Mouse (Mus musculus): ENCODE results near the gene Tef. TPM values are rescaled to one million over a fixed set of nuclear protein-coding genes. Genes with fewer than 3 reads are reported as not detected.

The Tef gene
- polyA plus RNA-seq (2015; fragmentation: Nextera tagmentation; extraction: Ambion mirVana), result 25.7 and 28.9 TPM in 2 replicates

- WGBS, result 22% methylated on average over 19 of the region's 19 CpGs
- Histone ChIP-seq H3K4me2 (replicated peaks; ENCODE audit: low read depth, low read length) (peak within 1 kb of the TSS; percentile 60), H3K27me3 (ENCODE audit: insufficient read depth, low read length) (no peaks in the 10 kb centered on the region), H3K9me3 (ENCODE audit: low read length) (no peaks in the 10 kb centered on the region), H3K4me1 (ENCODE audit: insufficient read depth, low read length) (peaks cover 40% of the 10 kb centered on the region), H3K27ac (ENCODE audit: low read length) (peak within 1 kb of the TSS; percentile 77), H3K9ac (replicated peaks; ENCODE audit: low read length) (peak within 1 kb of the TSS; percentile 61), H3K36me3 (ENCODE audit: insufficient read depth, low read length) (no peaks in the 10 kb centered on the region), H3K4me3 (ENCODE audit: low read length) (peak within 1 kb of the TSS; percentile 41)
- ATAC-seq (ENCODE audit: low FRiP score, low TSS enrichment), result peak; percentile 98
Measured at GRCm38 (mm10) chr15:81802001-81802890, at the start of gene Tef. TSS of gene Tef (plus strand) at chr15:81802421.

DNA sequence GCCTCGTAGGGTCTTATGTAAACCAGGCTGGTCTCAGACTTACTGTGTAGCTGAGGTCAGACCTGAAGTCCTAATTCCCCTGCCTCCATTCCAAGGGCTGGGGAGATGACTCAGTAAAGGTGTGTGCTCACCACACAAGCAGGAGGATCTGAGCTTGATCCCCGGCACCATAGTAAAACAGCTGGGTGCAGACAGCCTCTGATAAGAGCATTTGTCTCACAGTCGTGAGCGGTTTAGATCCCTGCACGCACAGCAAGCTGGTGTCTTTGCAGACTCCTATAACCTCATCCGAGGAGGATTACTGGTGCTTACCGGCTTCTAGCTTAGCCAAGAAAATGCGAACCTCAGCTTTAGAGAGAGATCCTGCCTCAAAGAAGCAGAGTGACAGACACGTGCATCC is 48.6 kb upstream of the Tef start:
- H3K9me3 ChIP-seq (ENCODE audit: low read length), result no peaks in the 10 kb centered on the region
- peaks cover 22% of the 10 kb centered on the region for H3K4me1 ChIP-seq (ENCODE audit: insufficient read depth, low read length)
- no peak for ATAC-seq (ENCODE audit: low FRiP score, low TSS enrichment)
- H3K4me3 ChIP-seq (ENCODE audit: low read length), result no peak overlapping the region
- no peaks in the 10 kb centered on the region for H3K27me3 ChIP-seq (ENCODE audit: insufficient read depth, low read length)
- H3K9ac ChIP-seq (replicated peaks; ENCODE audit: low read length), result no peak overlapping the region
- no peaks in the 10 kb centered on the region; the same call in 1 of the 2 replicates for H3K36me3 ChIP-seq (ENCODE audit: insufficient read depth, low read length)
- no peak overlapping the region for H3K4me2 ChIP-seq (replicated peaks; ENCODE audit: low read depth, low read length)
- WGBS, result 93% methylated on average over 9 of the region's 9 CpGs
- H3K27ac ChIP-seq (ENCODE audit: low read length), result no peak overlapping the region

GRCm38 (mm10) chr15:81758701-81759100 is 43.5 kb upstream of the Tef start:
- ATAC-seq (ENCODE audit: low FRiP score, low TSS enrichment), result no peak
- Histone ChIP-seq H3K4me3 (ENCODE audit: low read length) (no peak overlapping the region), H3K4me1 (ENCODE audit: insufficient read depth, low read length) (peaks cover 3% of the 10 kb centered on the region; the same call in 1 of the 2 replicates), H3K9me3 (ENCODE audit: low read length) (no peaks in the 10 kb centered on the region), H3K27ac (ENCODE audit: low read length) (no peak overlapping the region), H3K27me3 (ENCODE audit: insufficient read depth, low read length) (no peaks in the 10 kb centered on the region), H3K36me3 (ENCODE audit: insufficient read depth, low read length) (peaks cover 8% of the 10 kb centered on the region; the same call in 1 of the 2 replicates), H3K9ac (replicated peaks; ENCODE audit: low read length) (no peak overlapping the region), H3K4me2 (replicated peaks; ENCODE audit: low read depth, low read length) (no peak overlapping the region)
- WGBS, result 78% methylated on average over 5 of the region's 5 CpGs

DNA sequence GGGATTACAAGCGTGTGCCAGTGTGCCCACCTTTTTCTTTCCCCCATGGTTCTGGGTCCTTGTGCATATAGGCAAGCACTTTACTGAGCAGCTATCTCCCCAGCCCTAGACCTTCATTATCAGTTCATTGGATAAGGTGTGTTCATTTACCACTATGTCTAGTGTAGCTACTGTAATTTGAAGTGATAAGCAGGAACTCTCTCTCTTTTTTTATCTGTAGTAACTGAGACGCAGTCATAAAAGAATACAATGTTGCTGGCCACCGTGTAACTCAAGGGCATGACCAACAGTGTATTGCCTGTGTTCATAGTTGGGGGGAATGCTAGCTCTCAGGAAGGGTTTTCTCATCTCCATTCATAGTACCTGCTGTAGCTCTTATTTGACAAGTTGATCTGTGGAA is 42.7 kb upstream of the Tef start:
- no peak for ATAC-seq (ENCODE audit: low FRiP score, low TSS enrichment)
- H3K4me1 ChIP-seq (ENCODE audit: insufficient read depth, low read length), result peaks cover 3% of the 10 kb centered on the region; the same call in 1 of the 2 replicates
- H3K4me3 ChIP-seq (ENCODE audit: low read length), result no peak overlapping the region
- no peaks in the 10 kb centered on the region for H3K9me3 ChIP-seq (ENCODE audit: low read length)
- 93% methylated on average over 3 of the region's 3 CpGs for WGBS
- H3K4me2 ChIP-seq (replicated peaks; ENCODE audit: low read depth, low read length), result no peak overlapping the region
- no peak overlapping the region for H3K27ac ChIP-seq (ENCODE audit: low read length)
- peaks cover 8% of the 10 kb centered on the region; the same call in 1 of the 2 replicates for H3K36me3 ChIP-seq (ENCODE audit: insufficient read depth, low read length)
- H3K27me3 ChIP-seq (ENCODE audit: insufficient read depth, low read length), result no peaks in the 10 kb centered on the region
- no peak overlapping the region for H3K9ac ChIP-seq (replicated peaks; ENCODE audit: low read length)

DNA sequence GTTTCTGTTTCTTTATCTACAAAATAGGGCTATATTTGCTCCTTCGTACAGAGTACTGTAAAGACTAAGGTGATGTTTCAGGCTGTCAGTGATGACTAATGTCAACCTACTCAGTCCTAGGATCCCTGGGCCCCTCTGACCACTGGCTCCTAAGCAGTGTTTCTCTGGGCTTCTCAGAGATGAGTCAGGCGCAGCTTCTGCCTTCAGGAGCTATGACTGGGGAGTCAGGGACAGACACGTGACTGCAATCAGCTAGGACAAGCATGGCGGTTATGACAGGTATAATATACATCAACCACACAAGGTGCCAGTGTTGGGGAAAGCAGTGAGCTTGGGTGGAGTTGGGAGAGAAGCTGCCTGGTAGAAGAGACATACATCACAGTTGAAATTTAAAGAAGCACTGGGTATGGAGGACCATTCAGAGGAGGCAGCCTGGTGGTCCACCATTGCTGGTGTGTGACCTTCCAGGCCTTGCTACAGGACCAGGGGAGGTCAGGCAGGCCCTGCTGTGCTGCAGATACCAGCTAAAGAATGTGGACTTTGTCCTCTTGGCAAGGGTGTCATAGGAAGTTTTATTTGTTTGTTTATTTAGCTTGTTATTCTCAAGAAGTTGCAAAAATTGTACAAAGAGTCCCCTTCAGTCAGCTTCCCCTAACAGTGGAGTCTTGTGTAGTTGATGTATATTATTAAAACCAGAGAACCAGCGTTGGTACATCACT is 41.7 kb upstream of the Tef start:
- H3K27ac ChIP-seq (ENCODE audit: low read length), result no peak overlapping the region
- 91% methylated on average over 5 of the region's 5 CpGs for WGBS
- H3K4me1 ChIP-seq (ENCODE audit: insufficient read depth, low read length), result peaks cover 4% of the 10 kb centered on the region; the same call in 1 of the 2 replicates
- no peak for ATAC-seq (ENCODE audit: low FRiP score, low TSS enrichment)
- peaks cover 8% of the 10 kb centered on the region; the same call in 1 of the 2 replicates for H3K36me3 ChIP-seq (ENCODE audit: insufficient read depth, low read length)
- H3K9ac ChIP-seq (replicated peaks; ENCODE audit: low read length), result no peak overlapping the region
- no peaks in the 10 kb centered on the region for H3K9me3 ChIP-seq (ENCODE audit: low read length)
- no peak overlapping the region for H3K4me3 ChIP-seq (ENCODE audit: low read length)
- no peaks in the 10 kb centered on the region for H3K27me3 ChIP-seq (ENCODE audit: insufficient read depth, low read length)
- no peak overlapping the region for H3K4me2 ChIP-seq (replicated peaks; ENCODE audit: low read depth, low read length)

GRCm38 (mm10) chr15:81761381-81761780 is 40.8 kb upstream of the Tef start:
- H3K9ac ChIP-seq (replicated peaks; ENCODE audit: low read length), result no peak overlapping the region
- ATAC-seq (ENCODE audit: low FRiP score, low TSS enrichment), result no peak

GRCm38 (mm10) chr15:81761959-81762358 is 40.3 kb upstream of the Tef start:
- Histone ChIP-seq H3K4me1 (ENCODE audit: insufficient read depth, low read length) (peaks cover 9% of the 10 kb centered on the region; the same call in 1 of the 2 replicates), H3K4me3 (ENCODE audit: low read length) (no peak overlapping the region), H3K9me3 (ENCODE audit: low read length) (no peaks in the 10 kb centered on the region), H3K9ac (replicated peaks; ENCODE audit: low read length) (no peak overlapping the region), H3K4me2 (replicated peaks; ENCODE audit: low read depth, low read length) (no peak overlapping the region), H3K36me3 (ENCODE audit: insufficient read depth, low read length) (peaks cover 8% of the 10 kb centered on the region; the same call in 1 of the 2 replicates), H3K27me3 (ENCODE audit: insufficient read depth, low read length) (no peaks in the 10 kb centered on the region), H3K27ac (ENCODE audit: low read length) (no peak overlapping the region)
- 88% methylated on average over 3 of the region's 3 CpGs for WGBS
- ATAC-seq (ENCODE audit: low FRiP score, low TSS enrichment), result no peak

More at GRCm38 (mm10) chr15:81761381-81761780, 40.8 kb upstream of the Tef start:
- Histone ChIP-seq H3K4me1 (ENCODE audit: insufficient read depth, low read length) (peaks cover 9% of the 10 kb centered on the region; the same call in 1 of the 2 replicates), H3K27ac (ENCODE audit: low read length) (no peak overlapping the region), H3K27me3 (ENCODE audit: insufficient read depth, low read length) (no peaks in the 10 kb centered on the region), H3K4me3 (ENCODE audit: low read length) (no peak overlapping the region), H3K36me3 (ENCODE audit: insufficient read depth, low read length) (peaks cover 8% of the 10 kb centered on the region; the same call in 1 of the 2 replicates), H3K9me3 (ENCODE audit: low read length) (no peaks in the 10 kb centered on the region), H3K4me2 (replicated peaks; ENCODE audit: low read depth, low read length) (no peak overlapping the region)
- WGBS, result 83% methylated on average over 7 of the region's 7 CpGs

DNA sequence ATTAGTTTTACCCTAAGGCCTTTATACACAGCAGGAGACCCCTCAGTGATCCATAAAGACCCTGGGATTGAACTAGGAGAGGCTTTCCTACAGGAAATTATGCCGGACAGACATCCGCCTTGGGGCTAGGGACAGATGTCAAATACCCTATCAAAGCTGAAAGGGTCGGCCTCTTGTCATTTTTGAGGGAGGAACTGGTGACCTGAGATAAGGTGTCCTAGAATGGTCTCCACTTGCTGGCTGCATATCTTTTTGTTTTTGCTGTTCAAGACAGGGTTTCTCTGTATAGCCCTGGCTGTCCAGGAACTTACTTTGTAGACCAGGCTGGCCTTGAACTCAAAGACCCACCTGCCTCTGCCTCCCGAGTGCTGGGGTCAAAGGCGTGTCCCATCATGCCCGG is 37.6 kb upstream of the Tef start:
- WGBS, result 87% methylated on average over 6 of the region's 6 CpGs
- peaks cover 14% of the 10 kb centered on the region; the same call in 1 of the 2 replicates for H3K4me1 ChIP-seq (ENCODE audit: insufficient read depth, low read length)

GRCm38 (mm10) chr15:81765651-81766050 is 36.6 kb upstream of the Tef start:
- Histone ChIP-seq H3K4me2 (replicated peaks; ENCODE audit: low read depth, low read length) (no peak overlapping the region), H3K9me3 (ENCODE audit: low read length) (no peaks in the 10 kb centered on the region), H3K27ac (ENCODE audit: low read length) (no peak overlapping the region), H3K4me3 (ENCODE audit: low read length) (no peak overlapping the region), H3K27me3 (ENCODE audit: insufficient read depth, low read length) (no peaks in the 10 kb centered on the region), H3K9ac (replicated peaks; ENCODE audit: low read length) (no peak overlapping the region), H3K36me3 (ENCODE audit: insufficient read depth, low read length) (peaks cover 27% of the 10 kb centered on the region), H3K4me1 (ENCODE audit: insufficient read depth, low read length) (peaks cover 14% of the 10 kb centered on the region; the same call in 1 of the 2 replicates)
- no peak for ATAC-seq (ENCODE audit: low FRiP score, low TSS enrichment)
- WGBS, result 58% methylated on average over 9 of the region's 9 CpGs

More for the DNA sequence above, 37.6 kb upstream of the Tef start:
- Histone ChIP-seq H3K4me3 (ENCODE audit: low read length) (no peak overlapping the region), H3K27me3 (ENCODE audit: insufficient read depth, low read length) (no peaks in the 10 kb centered on the region), H3K9me3 (ENCODE audit: low read length) (no peaks in the 10 kb centered on the region), H3K9ac (replicated peaks; ENCODE audit: low read length) (no peak overlapping the region), H3K27ac (ENCODE audit: low read length) (no peak overlapping the region), H3K4me2 (replicated peaks; ENCODE audit: low read depth, low read length) (no peak overlapping the region), H3K36me3 (ENCODE audit: insufficient read depth, low read length) (peaks cover 19% of the 10 kb centered on the region)
- ATAC-seq (ENCODE audit: low FRiP score, low TSS enrichment), result no peak
